Mouse (Mus musculus) lung, adult 2 months (tissue): ENCODE data around the gene Gpc6. TPM values are rescaled to one million over a fixed set of nuclear protein-coding genes. Genes with fewer than 3 reads are reported as not detected.
A peak's percentile ranks its signal among the peaks of the same experiment; 100 is the strongest.

ENCODE experiments used
- DNase-seq: peaks from one replicate; pipeline ENCODE4 v3.0.0; 2022
- H3K4me1 ChIP-seq: fragments of 200-500 bp; 2 replicates; pipeline ENCODE4 v1.6.1; 2011; ENCODE audit warnings: low read length; ENCODE audit not compliant: control insufficient read depth, insufficient read depth
- H3K4me3 ChIP-seq: fragments of 200-500 bp; replicated peaks from 2 replicates; pipeline ENCODE3; 2011; ENCODE audit warnings: low read depth, mild to moderate bottlenecking, control low read depth, low read length; ENCODE audit errors: extremely low read depth
- CTCF ChIP-seq: fragments of 200-500 bp; IDR thresholded peaks from 2 replicates; pipeline ENCODE4 v1.5.1; 2011; ENCODE audit warnings: mild to moderate bottlenecking, low read length, control low read depth; ENCODE audit not compliant: insufficient read depth
- POLR2A ChIP-seq: fragments of 200-500 bp; IDR thresholded peaks from 2 replicates; pipeline ENCODE4 v1.6.1; 2011; ENCODE audit warnings: low read depth, mild to moderate bottlenecking, control low read depth, low read length, borderline replicate concordance; ENCODE audit errors: extremely low read depth
- WGBS: fragments of 180-500 bp; shearing (Covaris S2); methylation state at CpG from one replicate; pipeline ENCODE4 v1.1.7; 2018; 5-methylcytosine and 5-hydroxymethylcytosine counted together
- polyA plus RNA-seq: library from polyadenylated mRNA; depleted of rRNA; stranded (reverse); fragments of >200 nt; gene quantifications from 2 replicates; pipeline ENCODE4 v1.2.3, GENCODE M21; 2012; rRNA removed

The Gpc6 gene
- polyA plus RNA-seq = 1.8 and 2.4 TPM in 2 replicates

DNA sequence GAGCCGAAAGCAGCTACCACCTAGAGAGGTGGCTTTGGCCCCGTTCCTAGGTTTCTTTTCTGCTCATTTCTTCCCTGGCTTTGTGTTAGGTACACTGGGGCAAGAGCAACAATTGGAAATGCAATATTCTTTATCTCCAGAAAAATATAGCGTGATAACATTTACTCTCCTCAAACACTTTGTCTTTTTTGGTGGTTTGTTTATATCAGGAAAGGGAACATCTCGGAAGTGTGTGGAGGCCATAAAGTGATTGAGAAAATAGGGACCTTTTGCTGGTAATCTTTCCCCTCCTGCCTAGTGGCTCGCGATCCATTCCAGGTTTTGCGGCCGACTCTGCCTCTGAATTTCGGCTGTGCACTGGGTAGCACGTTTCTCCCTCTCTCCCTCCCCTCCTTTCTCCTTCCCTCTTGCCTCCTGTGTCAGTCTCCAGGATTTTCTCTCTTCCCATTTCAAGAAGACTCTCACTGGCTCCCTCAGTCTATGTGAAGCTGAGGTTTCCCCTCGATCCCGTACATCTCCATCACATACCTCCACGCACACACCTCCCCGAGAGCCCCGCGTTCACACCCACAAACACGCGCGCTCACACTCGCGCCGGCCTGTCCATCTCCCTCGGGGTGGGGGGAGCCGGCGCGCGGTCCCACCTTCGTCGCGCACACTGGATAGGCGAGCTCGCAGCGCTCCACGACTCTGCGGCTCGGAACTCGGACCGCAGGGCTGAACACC is at the start of gene Gpc6:
Gene Gpc6, plus strand, starts transcription at position 440 of the 726 bp plus-strand sequence.
- WGBS = 1% methylated on average over 38 of the region's 38 CpGs
- DNase-seq = peak; percentile 33
- TF ChIP-seq CTCF = no peak
- no peak for TF ChIP-seq POLR2A
- peak within 1 kb of the TSS; percentile 39 for H3K4me3 ChIP-seq
- H3K4me1 ChIP-seq = no peaks in the 10 kb centered on the region

DNA sequence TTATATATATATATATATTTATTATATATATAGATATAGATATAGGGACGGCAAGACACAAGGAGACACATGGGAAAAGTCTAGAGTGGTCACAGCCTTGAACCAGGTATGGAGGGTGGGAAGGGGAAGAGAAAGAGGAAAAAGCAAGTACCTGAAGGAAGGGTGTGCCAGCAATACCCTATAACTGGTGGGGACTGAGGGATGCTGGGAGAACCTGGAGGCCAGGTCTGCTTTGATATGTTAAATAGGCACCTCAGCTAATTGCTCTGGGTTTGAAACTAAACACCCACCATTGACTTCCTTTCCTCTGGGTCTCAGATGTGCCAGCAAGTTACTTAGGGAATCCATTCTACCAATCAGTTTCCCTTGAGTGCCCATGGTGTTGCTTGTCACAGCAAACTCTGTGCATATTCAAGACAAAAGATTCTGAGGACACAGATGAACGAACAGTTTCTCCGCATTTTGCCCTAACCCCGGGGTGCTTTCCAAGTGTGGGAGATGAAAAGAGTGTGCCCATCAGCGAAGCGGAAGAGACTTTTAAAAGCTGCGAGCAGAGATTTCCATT is 42.6 kb upstream of the Gpc6 start:
- Histone ChIP-seq H3K4me3 (no peak overlapping the region), H3K4me1 (no peaks in the 10 kb centered on the region)
- DNase-seq = no peak
- TF ChIP-seq POLR2A = no peak
- TF ChIP-seq CTCF = no peak
- 77% methylated on average over 7 of the region's 7 CpGs for WGBS

DNA sequence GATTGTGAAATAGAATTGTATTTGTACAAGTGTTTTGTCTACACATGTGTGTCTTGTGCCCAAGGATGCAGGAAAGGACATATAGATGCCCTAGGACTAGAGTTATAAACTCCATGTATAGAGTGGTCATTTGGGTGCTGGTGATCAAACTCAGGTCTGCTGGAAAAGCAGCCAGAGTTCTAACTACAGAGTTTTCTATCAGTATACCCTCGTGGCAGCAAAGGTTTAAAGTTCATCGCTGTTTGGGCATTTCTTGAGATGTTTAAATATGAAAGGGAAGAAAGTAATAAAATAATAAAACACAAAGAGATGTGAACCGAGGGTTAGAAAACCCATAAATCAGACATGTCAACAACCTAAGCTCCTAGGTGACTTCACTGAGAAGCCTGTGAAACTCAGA is 30.8 kb upstream of the Gpc6 start:
- Histone ChIP-seq H3K4me1 (no peaks in the 10 kb centered on the region), H3K4me3 (no peak overlapping the region)
- 54% methylated on average over 3 of the region's 3 CpGs for WGBS
- DNase-seq = no peak
- no peak for TF ChIP-seq POLR2A
- TF ChIP-seq CTCF = no peak

GRCm38 (mm10) chr14:116897971-116898370 is 27.1 kb upstream of the Gpc6 start:
- H3K4me1 ChIP-seq = no peaks in the 10 kb centered on the region
- WGBS = 39% methylated on average over 1 of the region's 1 CpGs
- no peak for DNase-seq

GRCm38 (mm10) chr14:116911768-116912167 is 13.3 kb upstream of the Gpc6 start:
- Histone ChIP-seq H3K4me1 (no peaks in the 10 kb centered on the region), H3K4me3 (no peak overlapping the region)
- 47% methylated on average over 1 of the region's 1 CpGs for WGBS
- TF ChIP-seq CTCF (no peak), POLR2A (no peak)
- DNase-seq = no peak

More at GRCm38 (mm10) chr14:116897971-116898370, 27.1 kb upstream of the Gpc6 start:
- TF ChIP-seq CTCF (no peak), POLR2A (no peak)
- H3K4me3 ChIP-seq = no peak overlapping the region

GRCm38 (mm10) chr14:116916874-116917273 is 8.2 kb upstream of the Gpc6 start:
- H3K4me1 ChIP-seq = no peaks in the 10 kb centered on the region
- no peak for TF ChIP-seq POLR2A
- TF ChIP-seq CTCF = no peak
- WGBS = 63% methylated on average over 6 of the region's 6 CpGs
- no peak overlapping the region for H3K4me3 ChIP-seq
- no peak for DNase-seq

DNA sequence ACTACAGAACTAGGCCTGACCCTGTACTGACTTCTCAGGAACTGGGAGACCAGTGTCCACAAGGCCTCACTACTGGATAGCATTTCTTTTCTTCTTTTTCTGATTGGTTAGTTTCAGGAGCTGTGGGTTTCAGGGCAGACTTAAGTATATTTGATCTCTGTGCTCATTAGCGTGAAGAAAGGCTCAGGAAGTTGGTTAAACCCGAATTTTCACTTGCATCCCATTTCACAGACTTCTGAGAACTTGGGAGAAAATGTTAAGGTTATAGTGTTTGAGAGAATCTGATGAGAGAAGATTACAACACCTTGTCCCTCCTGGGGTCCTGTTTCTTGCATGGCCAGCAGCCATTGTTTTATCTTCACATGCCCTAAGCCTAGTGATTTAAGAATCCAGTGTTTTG is 849 bp upstream of the Gpc6 start:
- 77% methylated on average over 2 of the region's 2 CpGs for WGBS
- DNase-seq = no peak
- no peak overlapping the region for H3K4me3 ChIP-seq
- no peaks in the 10 kb centered on the region for H3K4me1 ChIP-seq
- TF ChIP-seq POLR2A (no peak), CTCF (no peak)

GRCm38 (mm10) chr14:116925691-116926403 is 732 bp downstream of the Gpc6 start:
- peak; percentile 14 for DNase-seq
- H3K4me1 ChIP-seq = no peaks in the 10 kb centered on the region
- TF ChIP-seq POLR2A = no peak
- no peak for TF ChIP-seq CTCF
- 1% methylated on average over 58 of the region's 58 CpGs for WGBS
- H3K4me3 ChIP-seq = peak overlapping the region; percentile 39

- under 1% methylated on average over 51 of the region's 52 CpGs for WGBS
- peak; percentile 19 for DNase-seq
- TF ChIP-seq CTCF (no peak), POLR2A (no peak)
Measured at GRCm38 (mm10) chr14:116926404-116927171, 1.5 kb downstream of the Gpc6 start.

More at GRCm38 (mm10) chr14:116926404-116927171, 1.5 kb downstream of the Gpc6 start:
- Histone ChIP-seq H3K4me1 (no peaks in the 10 kb centered on the region), H3K4me3 (peak overlapping the region; percentile 39)
